Mouse (Mus musculus) liver, embryonic 12.5 days (tissue): ENCODE results near the gene Vmn1r55. TPM values are rescaled to one million over a fixed set of nuclear protein-coding genes. Genes with fewer than 3 reads are reported as not detected.
A peak's percentile ranks its signal among the peaks of the same experiment; 100 is the strongest.
"Not testable (repeated sequence)": the region's sequence is repeated elsewhere in the genome, so short reads cannot be mapped to it uniquely, and the experiment has no call there.

Experiments
- ATAC-seq: fragments of 200-750 bp; cut with Nextera tagmentation; 2 replicates; pipeline ENCODE4 v1.8.0; 2017; ENCODE audit warnings: moderate number of reproducible peaks, mild to moderate bottlenecking, moderate library complexity
- H3K27ac ChIP-seq: fragments of 300-500 bp; sonication (generic); 2 replicates; pipeline ENCODE4 v1.5.1; 2016; ENCODE audit warnings: mild to moderate bottlenecking
- H3K27me3 ChIP-seq: fragments of 300-500 bp; sonication (generic); replicated peaks from 2 replicates; pipeline ENCODE4 v1.6.1; 2016; ENCODE audit warnings: mild to moderate bottlenecking, moderate library complexity
- H3K36me3 ChIP-seq: fragments of 300-500 bp; sonication (generic); 2 replicates; pipeline ENCODE4 v1.6.1; 2016; ENCODE audit warnings: mild to moderate bottlenecking, moderate library complexity
- H3K4me1 ChIP-seq: fragments of 300-500 bp; sonication (generic); 2 replicates; pipeline ENCODE4 v1.6.1; 2016
- H3K4me2 ChIP-seq: fragments of 300-500 bp; sonication (generic); 2 replicates; pipeline ENCODE4 v1.6.1; 2016; ENCODE audit warnings: mild to moderate bottlenecking, moderate library complexity
- H3K4me3 ChIP-seq: fragments of 300-500 bp; sonication (generic); 2 replicates; pipeline ENCODE4 v1.5.1; 2016; ENCODE audit warnings: mild to moderate bottlenecking, moderate library complexity
- H3K9ac ChIP-seq: fragments of 300-500 bp; sonication (generic); 2 replicates; pipeline ENCODE4 v1.6.1; 2016; ENCODE audit warnings: mild to moderate bottlenecking, moderate library complexity
- H3K9me3 ChIP-seq: fragments of 300-500 bp; sonication (generic); replicated peaks from 2 replicates; pipeline ENCODE4 v1.6.1; 2016; ENCODE audit warnings: mild to moderate bottlenecking, moderate library complexity
- WGBS: fragments of 180-500 bp; shearing (Covaris S2); methylation state at CpG from one replicate; pipeline ENCODE4 v1.1.7; 2016; ENCODE audit not compliant: insufficient replicate concordance; 5-methylcytosine and 5-hydroxymethylcytosine counted together
- polyA plus RNA-seq: library from polyadenylated mRNA; unstranded; fragments of >200 nt; fragmentation: Nextera tagmentation; extraction: Ambion mirVana; gene quantifications from 2 replicates; pipeline ENCODE4 v1.2.1, GENCODE M21; 2016

Vmn1r55 gene
- 0.05 TPM in 1 of 2 replicates, not detected in the other for polyA plus RNA-seq

- not testable (repeated sequence) for H3K4me1 ChIP-seq, ATAC-seq, H3K9ac ChIP-seq, H3K9me3 ChIP-seq, H3K27ac ChIP-seq, H3K4me3 ChIP-seq, H3K36me3 ChIP-seq, H3K27me3 ChIP-seq, H3K4me2 ChIP-seq
Measured at GRCm38 (mm10) chr7:5149570-5149969, at the start of gene Vmn1r55. Gene Vmn1r55, minus strand, starts transcription at chr7:5149670.

- not testable (repeated sequence) for H3K4me1 ChIP-seq, ATAC-seq, H3K36me3 ChIP-seq, H3K9me3 ChIP-seq, H3K4me3 ChIP-seq, H3K27me3 ChIP-seq, H3K4me2 ChIP-seq, H3K27ac ChIP-seq, H3K9ac ChIP-seq
Measured at GRCm38 (mm10) chr7:5196647-5197046, 47.2 kb upstream of the Vmn1r55 start, which contains the start of gene Vmn1r56. Gene Vmn1r56, minus strand, starts transcription at chr7:5196747.

- ATAC-seq, result peak; percentile 84
- no peaks in the 10 kb centered on the region for H3K36me3 ChIP-seq
- peak within 1 kb of the TSS; percentile 49 for H3K9ac ChIP-seq
- H3K4me1 ChIP-seq, result peaks cover 8% of the 10 kb centered on the region
- H3K9me3 ChIP-seq, result no peaks in the 10 kb centered on the region
- H3K4me2 ChIP-seq, result peak within 1 kb of the TSS; percentile 69
- H3K27ac ChIP-seq, result no peak within 1 kb of the TSS
- WGBS, result 13% methylated on average over 42 of the region's 42 CpGs
- H3K27me3 ChIP-seq, result no peaks in the 10 kb centered on the region; the same call in 1 of the 2 replicates
- H3K4me3 ChIP-seq, result peak within 1 kb of the TSS; percentile 47
Measured at GRCm38 (mm10) chr7:5125549-5126406, 23.7 kb downstream of the Vmn1r55 start, which contains the start of gene Rasl2-9. Gene Rasl2-9, minus strand, starts transcription at chr7:5125950.

- Histone ChIP-seq H3K4me2 (peak overlapping the region; percentile 69), H3K9ac (no peak overlapping the region), H3K4me3 (no peak overlapping the region), H3K27me3 (no peaks in the 10 kb centered on the region; the same call in 1 of the 2 replicates), H3K9me3 (no peaks in the 10 kb centered on the region), H3K4me1 (peaks cover 8% of the 10 kb centered on the region), H3K36me3 (no peaks in the 10 kb centered on the region), H3K27ac (no peak overlapping the region)
- WGBS, result 62% methylated on average over 8 of the region's 8 CpGs
- no peak for ATAC-seq
Measured at GRCm38 (mm10) chr7:5125078-5125477, 24.4 kb downstream of the Vmn1r55 start.

GRCm38 (mm10) chr7:5116850-5117249 lies 32.6 kb downstream of the Vmn1r55 start, which contains the start of gene Rfpl4:
Gene Rfpl4, minus strand, starts transcription at chr7:5116950.
- Histone ChIP-seq H3K9ac (no peak within 1 kb of the TSS), H3K27ac (no peak within 1 kb of the TSS), H3K36me3 (no peaks in the 10 kb centered on the region), H3K9me3 (no peaks in the 10 kb centered on the region), H3K4me1 (no peaks in the 10 kb centered on the region), H3K27me3 (no peaks in the 10 kb centered on the region), H3K4me3 (no peak within 1 kb of the TSS), H3K4me2 (no peak within 1 kb of the TSS)
- whole genome bisulfite sequencing, result 72% methylated on average over 3 of the region's 3 CpGs
- ATAC-seq, result no peak

GRCm38 (mm10) chr7:5112701-5113100 lies 36.8 kb downstream of the Vmn1r55 start:
- no peaks in the 10 kb centered on the region for H3K27me3 ChIP-seq
- 24% methylated on average over 3 of the region's 3 CpGs for WGBS
- no peak overlapping the region for H3K4me3 ChIP-seq
- H3K9me3 ChIP-seq, result no peaks in the 10 kb centered on the region
- H3K4me2 ChIP-seq, result no peak overlapping the region
- H3K4me1 ChIP-seq, result no peaks in the 10 kb centered on the region
- H3K9ac ChIP-seq, result no peak overlapping the region
- H3K36me3 ChIP-seq, result no peaks in the 10 kb centered on the region
- H3K27ac ChIP-seq, result no peak overlapping the region
- ATAC-seq, result no peak

GRCm38 (mm10) chr7:5109301-5109700 lies 40.2 kb downstream of the Vmn1r55 start:
- ATAC-seq, result no peak
- Histone ChIP-seq H3K9ac (no peak overlapping the region), H3K4me1 (no peaks in the 10 kb centered on the region), H3K36me3 (no peaks in the 10 kb centered on the region), H3K4me3 (no peak overlapping the region), H3K4me2 (no peak overlapping the region), H3K9me3 (no peaks in the 10 kb centered on the region), H3K27ac (no peak overlapping the region), H3K27me3 (no peaks in the 10 kb centered on the region)
- WGBS, result 76% methylated on average over 8 of the region's 8 CpGs

GRCm38 (mm10) chr7:5108272-5108671 lies 41.2 kb downstream of the Vmn1r55 start:
- Histone ChIP-seq H3K36me3 (no peaks in the 10 kb centered on the region), H3K9ac (no peak overlapping the region), H3K4me1 (no peaks in the 10 kb centered on the region), H3K27ac (no peak overlapping the region), H3K4me3 (no peak overlapping the region), H3K27me3 (no peaks in the 10 kb centered on the region), H3K9me3 (no peaks in the 10 kb centered on the region), H3K4me2 (no peak overlapping the region)
- WGBS, result 50% methylated on average over 4 of the region's 4 CpGs
- ATAC-seq, result no peak

GRCm38 (mm10) chr7:5102564-5102963 lies 46.9 kb downstream of the Vmn1r55 start:
- Histone ChIP-seq H3K4me2 (no peak overlapping the region), H3K27me3 (no peaks in the 10 kb centered on the region), H3K36me3 (peaks cover 18% of the 10 kb centered on the region), H3K27ac (no peak overlapping the region), H3K9me3 (no peaks in the 10 kb centered on the region), H3K9ac (no peak overlapping the region), H3K4me3 (no peak overlapping the region), H3K4me1 (no peaks in the 10 kb centered on the region)
- 80% methylated on average over 2 of the region's 2 CpGs for WGBS
- ATAC-seq, result no peak

GRCm38 (mm10) chr7:5101066-5101663 lies 48.3 kb downstream of the Vmn1r55 start:
- Histone ChIP-seq H3K9me3 (no peaks in the 10 kb centered on the region), H3K4me1 (no peaks in the 10 kb centered on the region), H3K4me3 (no peak overlapping the region), H3K9ac (no peak overlapping the region), H3K36me3 (peaks cover 32% of the 10 kb centered on the region), H3K4me2 (no peak overlapping the region), H3K27me3 (no peaks in the 10 kb centered on the region), H3K27ac (no peak overlapping the region)
- ATAC-seq, result peak; percentile 57
- WGBS, result 52% methylated on average over 10 of the region's 10 CpGs

GRCm38 (mm10) chr7:5099796-5100195 lies 49.7 kb downstream of the Vmn1r55 start:
- Histone ChIP-seq H3K36me3 (peaks cover 46% of the 10 kb centered on the region), H3K9ac (no peak overlapping the region), H3K27ac (no peak overlapping the region), H3K4me2 (no peak overlapping the region), H3K4me3 (no peak overlapping the region), H3K4me1 (no peaks in the 10 kb centered on the region), H3K9me3 (no peaks in the 10 kb centered on the region), H3K27me3 (no peaks in the 10 kb centered on the region)
- ATAC-seq, result no peak
- WGBS, result 72% methylated on average over 3 of the region's 3 CpGs

- Histone ChIP-seq H3K9me3 (no peaks in the 10 kb centered on the region), H3K4me2 (no peak overlapping the region), H3K36me3 (peaks cover 56% of the 10 kb centered on the region), H3K9ac (no peak overlapping the region), H3K4me1 (no peaks in the 10 kb centered on the region), H3K27me3 (no peaks in the 10 kb centered on the region), H3K27ac (no peak overlapping the region), H3K4me3 (no peak overlapping the region)
- 85% methylated on average over 5 of the region's 5 CpGs for WGBS
- ATAC-seq, result no peak
Measured at GRCm38 (mm10) chr7:5098769-5099168, 50.7 kb downstream of the Vmn1r55 start.
